Mouse (Mus musculus): ENCODE results near the gene Rpusd2.
"Not testable (repeated sequence)": the region's sequence is repeated elsewhere in the genome, so short reads cannot be mapped to it uniquely, and the experiment has no call there.

Gene Rpusd2

DNA sequence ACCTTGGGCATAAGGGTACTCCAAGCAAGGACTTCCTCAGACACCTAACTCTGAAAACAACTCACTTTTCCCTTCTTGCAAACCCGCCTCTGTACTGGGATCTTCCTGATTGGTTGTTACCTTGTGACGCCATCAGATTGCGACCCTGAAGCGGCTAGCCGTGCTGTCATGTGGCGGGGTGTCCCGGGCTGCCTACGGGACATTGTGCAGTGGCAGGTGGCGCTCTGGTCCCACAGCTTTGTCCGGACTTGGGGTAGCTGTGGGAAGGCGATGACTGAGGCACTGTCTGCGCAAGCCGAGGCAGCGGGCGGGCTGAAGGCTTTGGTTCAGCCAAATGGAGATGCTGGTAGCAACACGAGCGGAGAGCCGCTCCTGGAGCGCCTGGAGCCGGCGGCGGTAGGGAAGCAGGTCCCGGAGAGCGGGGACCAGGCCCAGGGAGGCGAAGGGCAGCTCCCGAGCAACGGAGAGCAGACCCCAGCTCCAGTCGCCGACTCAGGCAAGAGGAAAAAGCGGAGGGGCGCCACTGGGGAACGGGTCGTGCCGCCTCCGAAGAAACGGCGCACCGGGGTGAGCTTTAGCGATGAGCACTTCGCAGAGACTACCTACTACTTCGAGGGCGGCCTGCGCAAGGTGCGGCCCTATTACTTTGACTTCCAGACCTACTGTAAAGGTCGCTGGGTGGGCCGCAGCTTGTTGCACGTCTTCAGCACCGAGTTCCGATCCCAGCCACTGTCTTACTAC lies at the start of gene Rpusd2:
Gene Rpusd2 (plus strand): TSS at position 135 of the 741 bp plus-strand sequence.
- DNase-seq, result peak; percentile 91

DNA sequence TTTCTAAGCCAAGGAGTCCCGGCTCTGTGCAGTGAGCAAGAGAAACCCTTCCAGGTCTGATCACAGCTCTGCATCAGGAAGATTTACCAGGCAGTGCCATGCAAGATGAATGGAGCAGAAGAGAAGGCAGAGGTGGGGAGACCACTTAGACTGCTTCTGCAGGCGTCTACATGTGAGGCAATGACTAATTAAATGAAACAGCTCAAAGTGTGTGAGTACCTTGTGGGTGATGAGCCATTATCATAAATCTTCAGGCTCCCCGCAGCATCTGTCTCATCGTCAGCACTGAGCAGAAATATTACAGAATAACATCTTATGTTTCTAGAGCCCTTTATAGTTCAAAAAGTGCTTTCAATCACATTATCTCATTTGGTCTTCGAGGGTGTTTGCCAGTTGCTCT lies 39.1 kb upstream of the Rpusd2 start:
- DNase-seq, result no peak

DNA sequence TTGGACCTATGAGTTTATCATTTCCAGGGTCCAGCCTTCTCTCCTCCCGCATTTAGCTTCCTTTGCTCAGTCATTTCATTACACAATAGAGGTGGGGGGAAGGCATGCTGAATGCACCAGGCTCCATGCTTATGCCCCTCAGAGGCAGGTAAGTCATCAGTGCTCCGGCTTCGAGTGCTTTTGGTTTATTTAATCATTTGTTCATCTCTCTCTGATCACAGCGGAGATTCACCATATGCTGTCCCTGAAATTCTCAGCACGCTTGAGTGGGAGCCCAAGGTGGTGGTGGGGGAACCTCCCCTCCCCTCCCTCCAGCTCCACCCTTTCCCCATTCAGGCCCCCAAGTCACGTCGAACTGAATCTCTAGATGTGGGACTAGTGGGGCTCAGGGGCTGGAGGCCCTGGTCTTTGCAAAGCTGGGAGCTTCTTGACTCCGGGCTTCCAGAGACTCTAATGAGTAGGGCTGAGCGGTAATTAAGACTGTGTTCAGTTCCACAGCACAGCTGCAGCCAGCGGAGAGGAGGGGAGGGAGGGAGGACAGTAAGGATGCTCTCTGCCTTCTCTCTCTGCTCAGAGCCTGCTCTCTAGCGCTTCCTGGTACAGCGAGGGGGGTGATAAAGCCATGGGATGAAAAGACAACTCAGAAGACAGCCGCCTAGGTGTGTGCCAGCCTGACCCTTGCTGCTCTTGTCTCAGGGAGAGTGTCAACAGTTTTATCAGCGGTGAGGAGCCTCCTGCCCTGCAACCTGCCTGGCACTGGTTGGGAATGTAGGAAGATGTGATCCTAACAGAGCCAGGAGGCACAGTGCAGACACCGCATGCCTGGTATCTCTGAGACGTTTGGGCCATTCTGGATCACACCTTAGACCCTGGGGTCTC lies 38.4 kb upstream of the Rpusd2 start:
- DNase-seq, result no peak

DNA sequence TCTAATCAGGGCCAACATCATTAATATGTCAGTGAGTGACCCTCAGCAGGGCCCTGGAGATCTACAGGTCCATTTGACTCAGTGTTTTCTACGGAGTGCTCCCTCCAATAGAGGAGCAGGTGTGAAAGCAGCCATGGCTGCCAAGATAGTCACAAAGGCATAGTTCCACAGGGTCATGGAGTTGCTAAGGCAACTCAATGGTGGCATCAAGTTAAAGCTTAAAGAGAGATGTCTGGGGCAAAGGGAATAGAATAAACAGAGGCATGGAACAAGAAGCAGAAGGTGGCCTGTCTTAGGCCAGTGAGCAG lies 37.8 kb upstream of the Rpusd2 start:
- DNase-seq, result no peak

DNA sequence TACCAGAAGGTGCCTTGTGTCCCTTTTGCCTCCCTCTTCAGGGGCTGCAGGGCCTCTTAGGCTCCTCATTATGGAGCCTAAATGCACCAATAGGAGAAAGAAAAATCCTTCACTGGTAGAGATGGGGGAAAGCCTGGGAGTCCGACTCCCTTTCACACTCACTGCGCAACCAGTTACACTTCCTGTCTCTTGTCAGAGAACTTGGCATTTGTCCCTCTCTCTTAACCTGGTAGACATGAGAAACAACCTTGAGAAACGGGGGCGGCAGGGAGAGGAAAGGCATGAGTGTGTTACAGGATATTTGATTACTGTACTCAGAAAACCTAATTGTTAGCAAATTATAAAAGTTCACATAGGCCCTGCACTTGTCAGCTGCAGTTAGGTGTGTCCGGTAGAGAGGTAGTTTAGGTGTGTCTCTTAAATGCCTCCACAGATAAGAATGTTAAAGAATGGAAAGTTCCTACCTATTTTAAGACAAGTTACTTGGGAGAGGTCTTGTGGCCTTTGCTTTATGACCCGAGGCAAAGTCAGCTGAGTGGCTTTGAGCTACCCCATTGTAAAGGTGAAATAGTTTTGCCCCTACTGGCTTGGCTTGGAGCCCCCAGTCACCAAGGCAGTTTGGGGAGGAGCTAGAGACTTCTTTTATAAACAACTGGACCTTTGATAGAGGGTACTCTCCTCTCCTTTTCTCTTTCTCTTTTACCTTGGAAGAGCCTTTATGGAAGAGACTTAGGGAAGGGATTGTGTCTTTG lies 36.3 kb upstream of the Rpusd2 start:
- no peak for DNase-seq

DNA sequence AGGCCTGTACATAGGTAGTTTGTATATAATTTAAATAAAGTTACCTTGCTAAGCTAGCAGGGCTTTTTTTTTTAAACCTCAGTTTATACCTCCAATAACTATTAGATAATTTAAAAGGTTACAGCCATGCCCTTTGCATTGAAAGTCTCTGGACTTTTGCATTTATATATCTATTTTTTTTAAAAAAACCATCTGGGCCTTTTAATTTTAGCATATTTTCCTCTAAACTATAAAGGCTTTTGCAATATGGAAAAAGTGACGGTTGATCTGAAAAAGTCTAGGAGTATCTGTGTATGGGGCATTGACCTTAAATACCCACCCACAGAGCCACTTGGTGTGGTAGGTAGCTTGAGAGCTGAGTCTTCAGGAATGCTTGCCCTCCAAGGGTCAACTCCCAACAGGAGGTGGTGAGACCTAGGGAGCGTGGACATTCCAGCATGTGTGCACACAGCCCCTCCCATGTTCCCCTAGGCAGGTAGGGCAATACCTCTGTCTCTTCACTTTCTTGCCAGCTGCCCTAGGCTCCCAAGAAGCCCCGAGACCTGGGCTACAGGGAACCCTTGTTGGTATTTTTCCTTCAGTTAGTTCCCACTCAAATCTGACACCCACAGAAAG lies 35.5 kb upstream of the Rpusd2 start:
- no peak for DNase-seq

DNA sequence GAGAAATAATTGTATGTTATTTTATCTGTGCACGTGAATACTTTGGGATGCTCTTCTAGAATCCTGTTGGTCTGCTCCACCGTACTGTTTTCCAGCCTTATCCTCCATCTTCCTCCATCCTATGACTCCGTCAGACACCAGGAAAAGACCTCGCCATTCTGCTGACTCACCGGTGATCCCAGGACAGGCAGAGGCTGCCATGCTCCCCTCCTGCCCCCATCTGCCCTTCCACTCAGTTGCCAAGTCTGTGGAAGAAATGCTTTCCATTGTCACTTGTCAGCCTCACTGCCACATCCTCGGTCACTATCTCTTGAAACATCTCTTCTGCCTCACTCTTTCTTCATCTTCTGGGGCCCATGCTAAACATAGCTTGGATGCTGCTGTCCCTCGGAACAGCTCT lies 27.7 kb upstream of the Rpusd2 start:
- DNase-seq, result no peak

DNA sequence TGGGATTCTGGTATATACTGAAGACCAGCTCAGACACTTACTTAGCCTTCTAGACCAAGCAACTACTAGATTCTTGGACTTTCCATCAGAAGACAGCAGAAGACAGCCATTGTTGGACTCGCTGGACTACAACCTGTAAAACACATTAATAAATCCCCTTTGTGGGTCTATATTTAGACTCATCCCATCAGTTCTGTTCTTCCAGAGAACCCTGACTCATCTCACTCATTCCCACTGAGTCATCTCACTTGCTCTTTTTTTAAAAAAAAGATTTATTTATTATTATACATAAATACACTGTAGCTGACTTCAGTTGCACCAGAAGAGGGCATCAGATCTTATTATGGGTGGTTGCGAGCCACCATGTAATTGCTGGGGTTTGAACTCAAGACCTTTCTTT lies 25.2 kb upstream of the Rpusd2 start:
- DNase-seq, result no peak

DNA sequence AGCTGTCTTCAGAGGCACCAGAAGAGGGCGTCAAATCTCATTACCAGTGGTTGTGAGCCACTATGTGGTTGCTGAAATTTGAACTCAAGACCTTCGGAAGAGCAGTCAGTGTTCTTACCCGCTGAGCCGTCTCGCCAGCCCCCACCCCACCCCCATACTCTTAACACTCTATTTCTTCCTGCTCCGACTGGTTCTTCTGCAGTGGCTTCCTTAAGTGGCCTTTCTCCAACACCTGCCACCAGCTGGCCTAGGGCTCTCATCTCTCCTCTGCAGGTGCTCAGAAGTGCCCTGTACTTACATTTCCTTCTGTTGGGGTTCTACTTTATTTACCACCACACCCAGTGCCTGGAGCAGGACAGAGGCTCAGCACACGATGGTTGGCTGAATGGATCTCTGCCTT lies 19.6 kb upstream of the Rpusd2 start:
- no peak for DNase-seq

DNA sequence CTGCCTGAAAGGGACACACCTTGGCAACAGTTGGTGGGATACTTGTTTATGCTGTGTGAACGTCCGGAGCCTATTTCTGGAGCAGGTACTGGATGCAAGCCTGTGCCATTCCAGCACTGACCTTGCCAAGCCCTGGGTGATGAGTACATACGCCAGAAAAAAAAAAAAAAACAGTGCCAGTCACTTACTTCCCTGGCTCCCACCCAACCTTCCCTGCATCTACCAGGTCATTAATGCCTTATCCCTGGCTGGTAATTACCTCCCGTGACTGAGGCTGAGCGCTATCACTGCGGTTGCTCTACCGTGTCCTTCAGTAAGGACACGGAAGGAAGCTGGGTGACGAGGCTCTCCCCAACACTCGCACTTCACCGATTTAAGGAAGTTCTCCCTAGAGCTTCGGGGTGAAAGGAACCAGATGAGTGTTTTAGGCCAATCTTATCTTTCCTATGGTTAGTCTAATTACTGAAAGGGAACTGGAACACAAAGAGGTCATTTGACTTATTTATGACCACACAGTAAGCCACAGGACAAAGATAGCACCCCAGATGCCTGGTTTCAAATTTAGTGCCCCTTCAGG lies 18.9 kb upstream of the Rpusd2 start:
- no peak for DNase-seq

DNA sequence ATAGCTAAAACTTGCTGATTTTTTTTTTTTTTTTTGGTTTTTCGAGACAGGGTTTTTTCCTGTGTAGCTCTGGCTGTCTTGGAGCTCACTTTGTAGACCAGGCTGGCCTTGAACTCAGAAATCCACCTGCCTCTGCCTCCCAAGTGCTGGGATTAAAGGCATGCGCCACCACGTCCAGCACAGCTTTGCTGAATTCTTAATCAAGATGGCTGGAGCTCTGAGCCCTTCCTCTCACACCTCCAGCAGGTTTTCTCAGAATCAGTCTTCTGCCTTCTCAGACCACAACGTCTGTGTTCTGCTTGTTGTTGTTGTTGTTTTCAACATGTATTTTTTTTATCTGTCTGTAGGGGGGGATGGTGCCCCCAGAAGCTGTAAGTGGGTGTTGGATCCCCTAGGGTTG lies 18.3 kb upstream of the Rpusd2 start:
- not testable (repeated sequence) for DNase-seq

DNA sequence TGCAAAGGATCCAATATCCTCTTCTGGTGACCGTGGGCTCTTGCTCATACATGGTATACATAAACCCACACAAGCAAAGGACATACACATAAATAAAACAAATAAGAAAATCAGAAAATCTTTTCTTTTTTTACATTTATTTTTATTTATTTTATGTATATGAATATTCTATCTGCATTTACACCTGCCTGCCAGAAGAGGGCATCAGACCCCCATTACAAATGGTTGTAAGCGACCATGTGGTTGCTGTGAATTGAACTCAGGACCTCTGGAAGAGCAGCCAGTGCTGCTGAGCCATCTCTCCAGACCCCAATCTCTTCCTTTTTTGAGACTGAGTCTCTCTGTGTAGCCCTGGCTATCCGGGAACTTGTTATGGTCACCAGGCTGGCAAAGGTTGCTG lies 16.9 kb upstream of the Rpusd2 start:
- DNase-seq, result no peak

DNA sequence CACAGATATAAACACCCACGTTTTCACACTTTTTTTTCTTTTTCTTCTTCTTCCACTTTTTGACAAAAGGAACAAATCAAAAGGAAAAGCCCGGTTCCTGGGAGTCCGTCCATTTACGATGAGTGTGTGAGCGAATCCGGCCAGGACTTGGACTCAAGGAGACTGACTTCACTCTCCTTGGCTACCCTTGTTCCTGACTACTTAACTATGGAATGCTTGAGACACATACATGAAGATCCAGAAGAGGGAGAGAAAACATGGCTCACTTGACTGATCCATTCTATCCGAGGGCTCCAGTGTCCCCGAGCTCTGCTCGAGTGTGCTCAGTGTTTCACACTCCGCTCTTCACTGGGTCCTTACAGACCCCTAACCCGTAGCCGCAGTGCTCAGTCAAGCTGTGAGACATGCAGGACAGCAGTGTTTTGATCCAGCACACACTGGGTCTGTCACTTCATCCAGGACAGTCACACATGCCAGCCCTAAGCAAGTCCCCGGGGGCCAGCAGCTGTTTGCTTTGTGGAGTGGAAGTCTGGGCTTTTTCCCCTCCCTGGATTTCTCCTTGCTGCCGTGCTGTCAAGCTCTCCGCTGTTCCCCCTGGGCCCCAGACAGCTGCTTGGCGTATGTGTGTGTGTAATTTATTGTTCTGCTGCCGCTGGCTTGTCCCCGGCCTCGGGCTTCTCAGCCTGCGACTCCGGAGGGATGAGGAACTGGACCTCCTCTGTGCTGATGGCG lies 16.0 kb upstream of the Rpusd2 start:
- DNase-seq, result peak; percentile 11

DNA sequence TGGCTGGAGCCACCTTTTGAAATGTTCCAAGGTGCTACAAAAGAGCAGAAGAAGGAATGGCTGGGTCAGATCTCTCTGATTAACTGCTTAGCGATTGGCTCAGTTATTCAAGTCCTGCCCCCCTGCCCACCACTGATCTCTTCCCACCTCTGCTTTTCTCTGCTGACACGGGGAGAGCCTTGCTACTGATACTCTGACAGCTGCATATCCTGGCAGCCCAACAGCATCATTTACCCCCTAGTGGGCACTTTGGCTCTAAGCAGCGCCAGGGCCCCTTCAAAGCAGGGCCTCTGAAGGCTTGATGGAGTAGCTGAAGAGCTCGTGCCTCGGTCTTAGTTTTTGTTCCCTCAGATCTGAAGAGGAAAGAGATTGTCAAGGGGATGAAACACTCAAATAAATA lies 15.5 kb upstream of the Rpusd2 start:
- no peak for DNase-seq

DNA sequence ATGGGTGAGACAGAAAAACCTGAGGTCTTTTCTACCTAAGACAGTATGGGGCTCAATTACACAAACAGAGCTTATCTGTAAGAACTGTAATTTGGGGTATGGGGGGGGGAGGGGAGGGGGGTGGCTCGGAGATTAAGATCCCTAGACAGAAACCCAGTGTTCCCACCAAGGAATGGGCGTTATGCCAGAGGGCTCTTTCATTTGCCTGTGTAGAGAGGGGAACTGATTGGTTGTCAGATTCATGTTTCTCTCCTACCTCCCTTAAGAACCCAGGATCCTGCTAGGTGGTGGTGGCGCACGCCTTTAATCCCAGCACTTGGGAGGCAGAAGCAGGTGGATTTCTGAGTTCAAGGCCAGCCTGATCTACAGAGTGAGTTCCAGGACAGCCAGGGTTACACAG lies 15.1 kb upstream of the Rpusd2 start:
- DNase-seq, result peak; percentile 24

DNA sequence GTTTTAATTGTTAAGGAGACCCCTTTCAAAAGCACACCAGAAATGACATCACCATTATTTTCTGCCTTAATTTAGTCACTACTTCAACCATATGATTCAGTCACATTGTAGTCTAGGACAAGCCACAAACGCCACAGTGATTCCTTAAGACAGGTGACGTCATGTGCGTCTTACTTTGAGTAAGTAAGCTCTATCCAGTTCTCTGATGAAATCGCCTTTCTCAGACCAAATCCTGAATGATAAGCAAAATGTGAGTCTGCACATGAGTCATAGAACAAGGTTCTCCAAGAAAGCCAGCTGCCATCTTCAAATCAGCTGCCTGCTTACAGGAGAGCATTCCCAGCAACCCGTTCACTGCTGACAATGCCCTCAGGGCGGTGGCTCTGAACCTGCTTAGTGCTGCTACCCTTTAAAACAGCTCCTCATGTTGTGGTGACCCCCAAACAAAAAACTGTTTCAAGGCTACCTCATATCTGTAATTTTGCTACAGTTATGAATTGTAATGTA lies 11.4 kb upstream of the Rpusd2 start:
- DNase-seq, result no peak

DNA sequence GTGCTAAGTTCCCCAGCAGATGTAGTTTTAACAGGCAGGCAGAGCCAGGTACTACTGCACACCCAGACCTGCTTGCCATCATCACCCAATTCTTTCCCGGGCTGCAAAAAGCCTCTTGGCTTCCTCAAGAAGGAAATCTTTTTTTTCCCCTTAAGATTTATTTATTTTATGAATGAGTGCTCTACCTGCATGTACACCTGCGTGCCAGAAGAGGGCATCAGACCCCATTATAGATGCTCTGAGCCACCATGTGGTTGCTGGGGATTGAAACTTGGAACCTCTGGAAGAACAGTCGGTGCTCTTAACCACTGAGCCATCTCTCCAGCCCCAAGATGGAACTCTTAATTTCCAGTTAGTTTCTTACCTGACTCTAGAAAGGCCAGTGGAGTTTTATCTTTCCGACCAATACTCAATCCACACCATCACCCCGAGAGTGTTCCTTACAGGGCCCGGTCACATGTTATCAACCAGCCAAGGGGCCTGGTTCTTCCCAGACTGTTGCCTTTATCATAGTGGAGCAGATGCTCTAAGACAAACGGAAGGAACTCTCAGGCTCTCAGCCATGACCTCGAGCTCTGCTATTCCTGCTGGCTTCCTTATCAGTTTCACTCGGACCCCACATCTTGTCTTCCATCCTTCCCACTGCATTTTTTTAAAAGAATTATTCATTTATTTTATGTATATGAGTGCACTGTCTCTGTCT lies 9.9 kb upstream of the Rpusd2 start:
- no peak for DNase-seq

DNA sequence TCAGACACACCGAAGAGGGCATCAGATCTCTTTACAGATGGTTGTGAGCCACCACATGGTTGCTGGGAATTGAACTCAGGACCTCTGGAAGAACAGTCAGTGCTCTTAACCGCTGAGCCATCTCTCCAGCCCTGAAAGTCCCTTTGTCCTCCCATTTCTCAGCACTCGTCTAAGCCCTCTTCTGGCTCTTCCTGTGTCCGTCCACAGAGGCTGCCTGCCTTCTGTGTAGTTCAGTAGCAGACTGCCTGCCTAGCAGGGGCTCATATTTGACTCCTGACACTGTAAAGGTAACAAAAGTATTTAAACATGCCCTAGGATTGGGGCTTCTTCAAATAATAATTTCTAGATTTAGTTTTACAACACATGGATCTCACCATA lies 9.4 kb upstream of the Rpusd2 start:
- no peak for DNase-seq

DNA sequence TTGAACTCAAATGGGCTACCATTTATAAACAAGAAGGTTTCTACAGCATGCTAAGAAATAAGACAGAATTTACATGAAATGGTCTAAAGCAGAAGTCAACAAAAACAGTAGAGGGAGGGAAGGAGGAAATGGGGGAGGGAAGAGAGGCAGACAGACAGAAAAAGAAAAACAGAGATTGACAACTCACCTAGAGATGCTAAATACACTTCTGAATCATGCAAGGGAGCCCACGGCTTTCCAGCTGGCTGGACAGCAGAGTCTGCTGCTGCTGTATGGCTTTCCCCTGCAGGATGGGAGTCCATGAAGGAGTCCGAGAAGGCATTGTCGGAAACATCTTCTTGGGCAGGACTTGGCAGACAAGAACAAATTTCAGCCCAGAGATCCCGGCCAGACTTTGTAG lies 7.6 kb upstream of the Rpusd2 start:
- DNase-seq, result no peak

DNA sequence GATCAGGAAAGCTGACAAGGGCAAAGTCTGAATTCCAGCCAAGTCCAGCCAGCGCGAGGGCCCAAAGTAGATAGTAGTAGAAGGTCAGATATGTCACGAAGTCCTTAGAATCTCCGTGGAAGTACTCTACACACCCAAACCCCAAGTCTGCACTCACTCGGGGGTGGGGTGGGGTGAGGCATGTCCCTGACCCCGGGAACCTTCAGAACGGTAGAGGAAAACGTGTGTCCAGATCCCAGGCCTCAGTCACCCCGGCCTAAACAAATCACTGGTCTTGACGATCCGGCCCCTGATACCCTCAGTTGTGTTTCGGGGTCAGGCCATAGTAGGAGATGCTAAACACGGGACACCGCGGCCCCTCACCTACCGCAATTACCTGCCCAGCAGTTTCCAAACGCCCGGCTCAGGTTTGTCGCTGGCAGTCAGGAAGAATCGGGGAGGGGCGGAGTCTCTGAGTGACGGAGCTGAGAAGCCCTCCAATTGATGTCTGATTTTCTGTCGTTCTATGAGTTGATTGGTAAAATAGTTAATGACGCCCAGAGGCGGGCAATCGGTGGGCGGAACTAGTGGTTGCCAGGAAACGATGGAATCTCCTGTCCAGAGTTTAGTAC lies 5.5 kb upstream of the Rpusd2 start, which contains the start of gene Ccdc32:
Gene Ccdc32 (minus strand): TSS at position 453 of the 611 bp plus-strand sequence.
- DNase-seq, result peak; percentile 84

DNA sequence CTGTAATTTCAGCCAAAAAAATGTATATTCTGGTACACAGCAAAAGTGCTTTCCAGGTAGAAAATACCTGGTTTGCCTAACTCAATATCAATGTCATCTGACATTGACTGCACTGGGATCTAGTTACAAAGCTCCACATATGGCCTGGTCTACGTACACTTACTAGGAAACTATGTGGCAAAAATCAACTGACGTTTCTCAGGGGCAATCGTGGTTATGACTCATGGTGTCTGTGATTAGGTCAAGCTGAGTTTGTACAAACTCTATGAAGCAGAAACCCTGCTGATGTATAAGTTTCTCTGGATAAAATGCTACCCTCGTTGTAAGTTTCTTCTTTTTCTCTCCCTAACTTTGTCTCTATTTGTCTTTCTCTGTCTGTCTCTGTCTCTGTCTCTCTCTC lies 2.4 kb upstream of the Rpusd2 start:
- DNase-seq, result no peak

Data from right cerebral cortex, postnatal 4 days (tissue).